Mouse (Mus musculus) MEL (cell line): ENCODE data around the gene Ager. TPM values are rescaled to one million over a fixed set of nuclear protein-coding genes. Genes with fewer than 3 reads are reported as not detected.

Source experiments
- DNase-seq: peaks from one replicate; pipeline ENCODE4 v3.0.0; 2011; ENCODE audit warnings: low read depth, low spot score
- H3K27ac ChIP-seq: 2 replicates; pipeline ENCODE4 v1.5.1; 2012; ENCODE audit warnings: low read depth, mild to moderate bottlenecking, control low read depth, low read length, moderate library complexity; ENCODE audit not compliant: control insufficient read depth
- H3K27me3 ChIP-seq, 2 experiments: fragments of 150-350 bp in 1 of 2; sonication (generic) in 1 of 2; 2 replicates each; pipeline ENCODE4 v1.6.1; 2012; ENCODE audit warnings: low read length in 2 of 2, mild to moderate bottlenecking in 2 of 2, improper control_type of control experiment in 1 of 2, moderate library complexity in 1 of 2; ENCODE audit not compliant: insufficient read depth in 2 of 2, control insufficient read depth in 1 of 2
- H3K36me3 ChIP-seq, 2 experiments: 2 replicates each; pipeline ENCODE4 v1.6.1; 2012 to 2014; ENCODE audit warnings: low read length in 2 of 2, improper control_type of control experiment in 1 of 2, inconsistent platforms in 1 of 2, mild to moderate bottlenecking in 1 of 2; ENCODE audit not compliant: insufficient read depth in 2 of 2, control insufficient read depth in 1 of 2
- H3K4me1 ChIP-seq, 2 experiments: fragments of 150-350 bp in 1 of 2; sonication (generic) in 1 of 2; 2 replicates each; pipeline ENCODE4 v1.6.1; 2012; ENCODE audit warnings: low read length in 2 of 2, improper control_type of control experiment in 1 of 2, mild to moderate bottlenecking in 1 of 2; ENCODE audit not compliant: insufficient read depth in 2 of 2, control insufficient read depth in 1 of 2
- H3K4me3 ChIP-seq, 2 experiments: fragments of 150-350 bp in 1 of 2; sonication (generic) in 1 of 2; 2 replicates each; pipeline ENCODE4 v1.5.1; 2012; ENCODE audit warnings: low read depth in 2 of 2, low read length in 2 of 2, mild to moderate bottlenecking in 2 of 2, moderate library complexity in 2 of 2, control low read depth in 1 of 2, improper control_type of control experiment in 1 of 2; ENCODE audit not compliant: control insufficient read depth in 1 of 2, insufficient read depth in 1 of 2
- H3K79me2 ChIP-seq: 2 replicates; pipeline ENCODE4 v1.6.1; 2012; ENCODE audit warnings: mild to moderate bottlenecking, low read length, moderate library complexity; ENCODE audit not compliant: control insufficient read depth, poor library complexity, insufficient read depth
- H3K9ac ChIP-seq: 2 replicates; pipeline ENCODE4 v1.6.1; 2012; ENCODE audit warnings: low read depth, mild to moderate bottlenecking, control low read depth, low read length, moderate library complexity; ENCODE audit not compliant: control insufficient read depth, poor library complexity, severe bottlenecking
- H3K9me3 ChIP-seq: fragments of 150-350 bp; sonication (generic); replicated peaks from 2 replicates; pipeline ENCODE4 v1.6.1; 2012; ENCODE audit warnings: mild to moderate bottlenecking, low read length, improper control_type of control experiment, moderate library complexity; ENCODE audit not compliant: insufficient read depth
- CTCF ChIP-seq, 3 experiments: IDR thresholded peaks in 2 of 3; conservative IDR thresholded peaks in 1 of 3; 2 replicates each; pipeline ENCODE4 v1.5.1; 2011 to 2012; ENCODE audit warnings: low read length in 3 of 3, low read depth in 2 of 3, mild to moderate bottlenecking in 2 of 3, improper control_type of control experiment in 1 of 3, inconsistent platforms in 1 of 3, mixed read lengths in 1 of 3, moderate library complexity in 1 of 3; ENCODE audit not compliant: control insufficient read depth in 1 of 3, insufficient read depth in 1 of 3, poor library complexity in 1 of 3, severe bottlenecking in 1 of 3
- GATA1 ChIP-seq: IDR thresholded peaks from 2 replicates; pipeline ENCODE4 v1.6.1; 2011; ENCODE audit warnings: low read depth, low read length, improper control_type of control experiment
- HCFC1 ChIP-seq: IDR thresholded peaks from 2 replicates; pipeline ENCODE4 v1.6.1; 2012; ENCODE audit warnings: low read depth, mild to moderate bottlenecking, inconsistent platforms, low read length, improper control_type of control experiment, moderate library complexity
- MEF2A ChIP-seq: IDR thresholded peaks from 2 replicates; pipeline ENCODE4 v1.6.1; 2014; ENCODE audit warnings: low read depth, mild to moderate bottlenecking, inconsistent platforms, low read length, improper control_type of control experiment; ENCODE audit not compliant: poor library complexity, insufficient replicate concordance, severe bottlenecking; ENCODE audit errors: extremely low read depth
- MXI1 ChIP-seq: IDR thresholded peaks from 2 replicates; pipeline ENCODE4 v1.6.1; 2011; ENCODE audit warnings: mild to moderate bottlenecking, low read depth, low read length, improper control_type of control experiment
- MYC ChIP-seq: IDR thresholded peaks from 2 replicates; pipeline ENCODE4 v1.6.1; 2011; ENCODE audit warnings: low read depth, mild to moderate bottlenecking, low read length, improper control_type of control experiment, moderate library complexity
- NRF1 ChIP-seq: IDR thresholded peaks from 2 replicates; pipeline ENCODE4 v1.6.1; 2014; ENCODE audit warnings: low read depth, mild to moderate bottlenecking, inconsistent platforms, low read length, improper control_type of control experiment, moderate library complexity; ENCODE audit not compliant: poor library complexity, insufficient read depth, severe bottlenecking
- RAD21 ChIP-seq: IDR thresholded peaks from 2 replicates; pipeline ENCODE4 v1.6.1; 2011; ENCODE audit warnings: mild to moderate bottlenecking, low read depth, low read length, improper control_type of control experiment
- RCOR1 ChIP-seq: IDR thresholded peaks from 2 replicates; pipeline ENCODE4 v1.6.1; 2012; ENCODE audit warnings: low read depth, mild to moderate bottlenecking, inconsistent platforms, low read length, improper control_type of control experiment
- SMC3 ChIP-seq: IDR thresholded peaks from 2 replicates; pipeline ENCODE4 v1.6.1; 2011; ENCODE audit warnings: low read depth, low read length, improper control_type of control experiment
- UBTF ChIP-seq: IDR thresholded peaks from 2 replicates; pipeline ENCODE4 v1.6.1; 2012; ENCODE audit warnings: low read depth, mild to moderate bottlenecking, inconsistent platforms, low read length, improper control_type of control experiment, moderate library complexity, borderline replicate concordance; ENCODE audit not compliant: insufficient read depth
- ZC3H11A ChIP-seq: IDR thresholded peaks from 2 replicates; pipeline ENCODE4 v1.6.1; 2012; ENCODE audit warnings: low read depth, mild to moderate bottlenecking, inconsistent platforms, low read length, improper control_type of control experiment
- ZNF384 ChIP-seq: IDR thresholded peaks from 2 replicates; pipeline ENCODE4 v1.6.1; 2012; ENCODE audit warnings: low read depth, mild to moderate bottlenecking, inconsistent platforms, low read length, improper control_type of control experiment
- polyA plus RNA-seq, 2 experiments: library from polyadenylated mRNA; stranded (reverse) in 1 of 2; unstranded in 1 of 2; fragments of >175 nt in 1 of 2; fragments of >200 nt in 1 of 2; gene quantifications; 2 replicates each; pipeline versions ENCODE4 v1.2.1 to v1.2.4; 2012; ENCODE audit warnings: low replicate concordance in 2 of 2, low read depth in 1 of 2; ENCODE audit not compliant: insufficient read length in 2 of 2, insufficient read depth in 1 of 2, missing spikeins in 1 of 2
- total RNA-seq: library from RNA; depleted of rRNA; stranded (reverse); fragments of 300-350 nt; gene quantifications from 2 replicates; pipeline ENCODE4 v1.2.3, GENCODE M21; 2012

Gene Ager
- total and polyA plus RNA-seq, 3 experiments: 0.27 to 3.7 TPM; not detected in 1

GRCm38 (mm10) chr17:34618999-34619398 lies 21.3 kb downstream of the Ager start:
- no peaks in the 10 kb centered on the region for H3K9me3 ChIP-seq
- no peaks in the 10 kb centered on the region for H3K27me3 ChIP-seq
- H3K79me2 ChIP-seq: no peaks in the 10 kb centered on the region
- H3K9ac ChIP-seq: no peak overlapping the region
- H3K36me3 ChIP-seq: peaks cover 0 to 10% of the 10 kb centered on the region in 2 experiments; a peak in 3 of 4 replicates
- TF ChIP-seq CTCF (IDR thresholded peaks at IDR 0.05 in 2 of 3, conservative IDR thresholded peaks at IDR 0.05 in 1 of 3; ENCODE audit: control insufficient read depth in 1 of 3, insufficient read depth in 1 of 3, low read depth in 2 of 3, low read length in 3 of 3, poor library complexity in 1 of 3, severe bottlenecking in 1 of 3): peak; percentile 72 to 96 (median 85)
- no peak for TF ChIP-seq MYC
- peak; percentile 77 for TF ChIP-seq RAD21
- TF ChIP-seq GATA1: peak; percentile 51; the same call in 1 of the 2 replicates
- TF ChIP-seq NRF1: no peak
- TF ChIP-seq RCOR1: no peak
- TF ChIP-seq SMC3: peak; percentile 86
- TF ChIP-seq ZC3H11A: peak; percentile 42
- no peak for TF ChIP-seq UBTF
- no peak overlapping the region for H3K4me3 ChIP-seq
- peak; percentile 90 for DNase-seq
- peaks cover 2 to 14% of the 10 kb centered on the region in 2 experiments; a peak in 3 of 4 replicates for H3K4me1 ChIP-seq
- H3K27ac ChIP-seq: no peak overlapping the region

GRCm38 (mm10) chr17:34621006-34621405 lies 23.3 kb downstream of the Ager start:
- no peak for TF ChIP-seq HCFC1
- TF ChIP-seq MEF2A: no peak
- no peak for TF ChIP-seq RCOR1
- no peak for TF ChIP-seq MXI1
- TF ChIP-seq, all 39 proteins: peak for 0
- H3K4me3 ChIP-seq: no peak overlapping the region
- DNase-seq: no peak
- H3K9me3 ChIP-seq: no peaks in the 10 kb centered on the region
- no peaks in the 10 kb centered on the region for H3K27me3 ChIP-seq
- H3K4me1 ChIP-seq: peaks cover 2 to 17% of the 10 kb centered on the region in 2 experiments; a peak in 3 of 4 replicates
- no peak overlapping the region for H3K9ac ChIP-seq
- peaks cover 0 to 10% of the 10 kb centered on the region in 2 experiments; a peak in 3 of 4 replicates for H3K36me3 ChIP-seq
- no peak overlapping the region for H3K27ac ChIP-seq
- H3K79me2 ChIP-seq: peaks cover 5% of the 10 kb centered on the region

- peak; percentile 42 for DNase-seq
- Histone ChIP-seq H3K4me1 (peaks cover 2 to 19% of the 10 kb centered on the region in 2 experiments; a peak in 3 of 4 replicates), H3K9ac (no peak overlapping the region), H3K27me3 (no peaks in the 10 kb centered on the region), H3K27ac (no peak overlapping the region), H3K79me2 (peaks cover 16% of the 10 kb centered on the region), H3K36me3 (peaks cover 0 to 12% of the 10 kb centered on the region in 2 experiments; a peak in 3 of 4 replicates), H3K9me3 (no peaks in the 10 kb centered on the region), H3K4me3 (no peak overlapping the region)
- peak; percentile 50 for TF ChIP-seq RAD21
- peak; percentile 56 for TF ChIP-seq SMC3
- no peak for TF ChIP-seq ZNF384
- TF ChIP-seq CTCF (IDR thresholded peaks at IDR 0.05 in 2 of 3, conservative IDR thresholded peaks at IDR 0.05 in 1 of 3; ENCODE audit: control insufficient read depth in 1 of 3, insufficient read depth in 1 of 3, low read depth in 2 of 3, low read length in 3 of 3, poor library complexity in 1 of 3, severe bottlenecking in 1 of 3): peak; percentile 20 to 54 (median 21); a peak in 4 of 6 replicates
- no peak for TF ChIP-seq UBTF
Observed at GRCm38 (mm10) chr17:34623161-34623560, 25.5 kb downstream of the Ager start.
